Mouse (Mus musculus) neural tube, embryonic 11.5 days (tissue): ENCODE data around the gene Nkain4. TPM values are rescaled to one million over a fixed set of nuclear protein-coding genes. Genes with fewer than 3 reads are reported as not detected.

Experiments
- ATAC-seq: fragments of 200-750 bp; cut with Nextera tagmentation; 2 replicates; pipeline ENCODE4 v1.8.0; 2017; ENCODE audit warnings: moderate number of reproducible peaks, mild to moderate bottlenecking, moderate TSS enrichment, moderate library complexity; ENCODE audit not compliant: insufficient read depth, low FRiP score, low TSS enrichment
- DNase-seq: peaks from one replicate; pipeline ENCODE4 v3.0.0-alpha.2; 2015; ENCODE audit warnings: low spot score
- H3K27ac ChIP-seq: fragments of 300-500 bp; sonication (generic); 2 replicates; pipeline ENCODE4 v1.5.1; 2014; ENCODE audit warnings: low read depth, mild to moderate bottlenecking, low read length
- H3K27me3 ChIP-seq: fragments of 300-500 bp; sonication (generic); 2 replicates; pipeline ENCODE4 v1.6.1; 2014; ENCODE audit warnings: mild to moderate bottlenecking, low read length, mixed read lengths; ENCODE audit not compliant: control insufficient read depth, insufficient read depth
- H3K36me3 ChIP-seq: fragments of 300-500 bp; sonication (generic); 2 replicates; pipeline ENCODE4 v1.6.1; 2014; ENCODE audit warnings: mild to moderate bottlenecking, low read length, moderate library complexity, mixed read lengths; ENCODE audit not compliant: control insufficient read depth, insufficient read depth
- H3K4me1 ChIP-seq: fragments of 300-500 bp; sonication (generic); 2 replicates; pipeline ENCODE4 v1.6.1; 2014; ENCODE audit warnings: low read length, mixed read lengths; ENCODE audit not compliant: control insufficient read depth, insufficient read depth
- H3K4me2 ChIP-seq: fragments of 300-500 bp; sonication (generic); 2 replicates; pipeline ENCODE4 v1.6.1; 2014; ENCODE audit warnings: low read depth, mild to moderate bottlenecking, moderate library complexity
- H3K4me3 ChIP-seq: fragments of 300-500 bp; sonication (generic); 2 replicates; pipeline ENCODE4 v1.5.1; 2014; ENCODE audit warnings: low read depth, low read length
- H3K9ac ChIP-seq: fragments of 300-500 bp; sonication (generic); 2 replicates; pipeline ENCODE4 v1.6.1; 2014; ENCODE audit warnings: mild to moderate bottlenecking, low read length
- H3K9me3 ChIP-seq: fragments of 300-500 bp; sonication (generic); 2 replicates; pipeline ENCODE4 v1.6.1; 2016; ENCODE audit warnings: low read length; ENCODE audit not compliant: control insufficient read depth
- WGBS: fragments of 180-500 bp; shearing (Covaris S2); extraction: QIAGEN DNeasy Blood & Tissue Kit; methylation state at CpG from one replicate; pipeline ENCODE4 v1.1.7; 2014; 5-methylcytosine and 5-hydroxymethylcytosine counted together
- polyA plus RNA-seq: library from polyadenylated mRNA; unstranded; fragments of >200 nt; fragmentation: Nextera tagmentation; extraction: Ambion mirVana; gene quantifications from 2 replicates; pipeline ENCODE4 v1.2.1, GENCODE M21; 2014

Gene Nkain4
- polyA plus RNA-seq, 1 experiment from 2014 or later: 73.6 TPM

DNA sequence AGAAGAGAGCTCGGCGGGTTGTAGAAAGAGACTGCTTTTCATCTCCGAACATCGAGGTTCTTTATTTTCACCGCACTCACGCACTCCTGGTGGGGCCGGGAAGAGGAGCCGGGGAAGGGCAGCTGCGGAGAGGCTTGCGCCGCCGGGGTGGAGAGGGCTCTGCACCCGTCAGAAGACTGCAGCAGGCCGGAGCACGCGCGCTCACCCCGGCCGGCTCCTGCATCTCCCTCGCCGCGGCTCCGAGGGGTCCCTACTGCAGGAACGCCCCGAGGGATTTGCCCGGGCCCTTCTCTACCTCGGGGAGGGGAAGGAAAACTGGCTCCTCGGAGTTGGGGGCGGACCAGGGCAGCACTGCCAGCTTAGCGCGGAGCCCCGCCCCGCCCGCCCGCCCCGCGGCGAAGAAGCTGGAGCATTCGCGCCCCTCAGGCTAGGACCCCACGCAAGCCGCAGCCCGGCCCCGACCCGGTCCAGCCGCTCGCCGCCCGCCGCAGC is 60.9 kb downstream of the Nkain4 start:
- H3K4me3 ChIP-seq: peak overlapping the region; percentile 84
- WGBS: under 1% methylated on average over 48 of the region's 50 CpGs
- peak; percentile 68 for DNase-seq
- peaks cover 27% of the 10 kb centered on the region for H3K4me1 ChIP-seq
- peaks cover 23% of the 10 kb centered on the region; the same call in 1 of the 2 replicates for H3K27me3 ChIP-seq
- no peaks in the 10 kb centered on the region for H3K36me3 ChIP-seq
- no peaks in the 10 kb centered on the region for H3K9me3 ChIP-seq
- H3K27ac ChIP-seq: peak overlapping the region; percentile 96
- H3K9ac ChIP-seq: peak overlapping the region; percentile 99
- ATAC-seq: peak; percentile 46
- H3K4me2 ChIP-seq: peak overlapping the region; percentile 69

GRCm38 (mm10) chr2:180892841-180893521 is 61.5 kb downstream of the Nkain4 start:
- Histone ChIP-seq H3K36me3 (no peaks in the 10 kb centered on the region), H3K9ac (peak overlapping the region; percentile 99), H3K27me3 (peaks cover 23% of the 10 kb centered on the region; the same call in 1 of the 2 replicates), H3K4me3 (peak overlapping the region; percentile 84), H3K4me2 (peak overlapping the region; percentile 69), H3K27ac (peak overlapping the region; percentile 96), H3K4me1 (peaks cover 33% of the 10 kb centered on the region), H3K9me3 (no peaks in the 10 kb centered on the region)
- under 1% methylated on average over 94 of the region's 97 CpGs for WGBS
- ATAC-seq: peak; percentile 14
- DNase-seq: peak; percentile 88

GRCm38 (mm10) chr2:180891835-180892323 is 62.6 kb downstream of the Nkain4 start:
- DNase-seq (peak; percentile 43), ATAC-seq (no peak)
- Histone ChIP-seq H3K9me3 (no peaks in the 10 kb centered on the region), H3K4me1 (peaks cover 36% of the 10 kb centered on the region), H3K36me3 (no peaks in the 10 kb centered on the region), H3K4me3 (peak overlapping the region; percentile 84), H3K27me3 (peaks cover 23% of the 10 kb centered on the region; the same call in 1 of the 2 replicates), H3K4me2 (peak overlapping the region; percentile 69), H3K27ac (peak overlapping the region; percentile 96), H3K9ac (peak overlapping the region; percentile 99)
- 2% methylated on average over 9 of the region's 9 CpGs for WGBS

- DNase-seq (peak; percentile 73), ATAC-seq (no peak)
- Histone ChIP-seq H3K4me1 (peaks cover 36% of the 10 kb centered on the region), H3K9me3 (no peaks in the 10 kb centered on the region), H3K27ac (peak overlapping the region; percentile 96), H3K36me3 (no peaks in the 10 kb centered on the region), H3K9ac (peak overlapping the region; percentile 99), H3K4me2 (peak overlapping the region; percentile 69), H3K4me3 (peak overlapping the region; percentile 84), H3K27me3 (peaks cover 23% of the 10 kb centered on the region; the same call in 1 of the 2 replicates)
- under 1% methylated on average over 37 of the region's 37 CpGs for WGBS
Observed at GRCm38 (mm10) chr2:180891075-180891834, 63.2 kb downstream of the Nkain4 start.

GRCm38 (mm10) chr2:180890422-180891074 is 64.0 kb downstream of the Nkain4 start:
- peak overlapping the region; percentile 96 for H3K27ac ChIP-seq

DNA sequence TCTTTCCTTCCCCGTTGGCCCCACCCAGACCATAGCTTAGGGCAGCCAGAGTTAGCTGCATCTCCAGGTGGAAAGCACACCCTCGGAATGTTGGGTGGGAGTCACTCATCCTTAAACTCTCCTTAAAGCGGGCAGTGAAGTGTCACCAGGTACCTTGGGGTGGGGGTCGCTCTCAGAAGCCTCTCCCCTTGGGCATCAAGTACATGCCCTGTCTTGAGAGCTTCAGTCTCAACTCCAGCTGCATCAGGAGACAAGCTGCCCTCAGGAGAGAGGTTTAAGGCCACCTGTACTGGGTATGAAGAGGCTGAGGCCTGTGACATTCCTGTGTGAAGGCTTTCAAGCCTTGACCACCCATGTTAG is 64.6 kb downstream of the Nkain4 start:
- Histone ChIP-seq H3K27me3 (peaks cover 23% of the 10 kb centered on the region; the same call in 1 of the 2 replicates), H3K9me3 (no peaks in the 10 kb centered on the region), H3K27ac (peak overlapping the region; percentile 96), H3K36me3 (no peaks in the 10 kb centered on the region), H3K4me2 (peak overlapping the region; percentile 69), H3K4me1 (peaks cover 31% of the 10 kb centered on the region), H3K4me3 (no peak overlapping the region), H3K9ac (no peak overlapping the region; the same call in 1 of the 2 replicates)
- ATAC-seq (no peak), DNase-seq (no peak)
- WGBS: 9% methylated on average over 4 of the region's 4 CpGs

More at GRCm38 (mm10) chr2:180890422-180891074, 64.0 kb downstream of the Nkain4 start:
- Histone ChIP-seq H3K9ac (peak overlapping the region; percentile 99), H3K4me3 (peak overlapping the region; percentile 84), H3K4me1 (peaks cover 37% of the 10 kb centered on the region), H3K4me2 (peak overlapping the region; percentile 69), H3K9me3 (no peaks in the 10 kb centered on the region), H3K27me3 (peaks cover 23% of the 10 kb centered on the region; the same call in 1 of the 2 replicates), H3K36me3 (no peaks in the 10 kb centered on the region)
- peak; percentile 69 for DNase-seq
- no peak for ATAC-seq
- 2% methylated on average over 27 of the region's 29 CpGs for WGBS

- Histone ChIP-seq H3K27ac (peak overlapping the region; percentile 96), H3K36me3 (no peaks in the 10 kb centered on the region), H3K4me3 (peak overlapping the region; percentile 40), H3K4me2 (peak overlapping the region; percentile 69), H3K27me3 (peaks cover 21% of the 10 kb centered on the region; the same call in 1 of the 2 replicates), H3K9me3 (no peaks in the 10 kb centered on the region), H3K9ac (peak overlapping the region; percentile 89), H3K4me1 (peaks cover 30% of the 10 kb centered on the region)
- peak; percentile 73 for DNase-seq
- WGBS: 8% methylated on average over 19 of the region's 19 CpGs
- peak; percentile 2; the same call in 1 of the 2 replicates for ATAC-seq
Observed at GRCm38 (mm10) chr2:180889271-180889920, 65.1 kb downstream of the Nkain4 start.

- no peak overlapping the region for H3K4me2 ChIP-seq
- no peak for DNase-seq
- no peaks in the 10 kb centered on the region for H3K9me3 ChIP-seq
- no peaks in the 10 kb centered on the region for H3K27me3 ChIP-seq
- no peaks in the 10 kb centered on the region for H3K36me3 ChIP-seq
- H3K4me3 ChIP-seq: no peak overlapping the region
- no peak for ATAC-seq
- no peak overlapping the region for H3K9ac ChIP-seq
- no peak overlapping the region for H3K27ac ChIP-seq
- H3K4me1 ChIP-seq: peaks cover 25% of the 10 kb centered on the region
- WGBS: 77% methylated on average over 5 of the region's 5 CpGs
Observed at GRCm38 (mm10) chr2:180885270-180885669, 69.2 kb downstream of the Nkain4 start.
